Mouse (Mus musculus) ES-Bruce4 (cell line): ENCODE data around the gene Nkx2-3.

Source experiments
- CTCF ChIP-seq: IDR thresholded peaks from one replicate; pipeline ENCODE4 v1.8.1; 2011; ENCODE audit warnings: low read depth, low read length
- EP300 ChIP-seq: IDR thresholded peaks from 2 replicates; pipeline ENCODE4 v1.6.1; 2011; ENCODE audit warnings: low read depth, low read length; ENCODE audit not compliant: insufficient read depth

- TF ChIP-seq CTCF (no peak), EP300 (no peak)
Measured at GRCm38 (mm10) chr19:43619916-43620479, 7.9 kb downstream of the Nkx2-3 start.
